Mouse (Mus musculus) spleen, postnatal 4 days (tissue): ENCODE data around the gene Nsa2.

Experiments
- DNase-seq, 2 experiments: peaks; one replicate each; pipeline ENCODE4 v3.0.0; 2022; ENCODE audit warnings: low spot score in 2 of 2

The Nsa2 gene

GRCm38 (mm10) chr13:97087421-97087820 lies 50.3 kb downstream of the Nsa2 start:
- DNase-seq: no peak

GRCm38 (mm10) chr13:97086316-97086715 lies 51.4 kb downstream of the Nsa2 start:
- no peak for DNase-seq

GRCm38 (mm10) chr13:97082432-97082831 lies 55.3 kb downstream of the Nsa2 start:
- no peak for DNase-seq

GRCm38 (mm10) chr13:97080615-97081014 lies 57.1 kb downstream of the Nsa2 start:
- DNase-seq: no peak

- DNase-seq: no peak
These were observed 57.5 kb downstream of the Nsa2 start for GRCm38 (mm10) chr13:97080201-97080600.
